Mouse (Mus musculus): ENCODE measurements around the gene Bcam.
"Not testable (repeated sequence)": the region's sequence is repeated elsewhere in the genome, so short reads cannot be mapped to it uniquely, and the experiment has no call there.

Gene Bcam

DNA sequence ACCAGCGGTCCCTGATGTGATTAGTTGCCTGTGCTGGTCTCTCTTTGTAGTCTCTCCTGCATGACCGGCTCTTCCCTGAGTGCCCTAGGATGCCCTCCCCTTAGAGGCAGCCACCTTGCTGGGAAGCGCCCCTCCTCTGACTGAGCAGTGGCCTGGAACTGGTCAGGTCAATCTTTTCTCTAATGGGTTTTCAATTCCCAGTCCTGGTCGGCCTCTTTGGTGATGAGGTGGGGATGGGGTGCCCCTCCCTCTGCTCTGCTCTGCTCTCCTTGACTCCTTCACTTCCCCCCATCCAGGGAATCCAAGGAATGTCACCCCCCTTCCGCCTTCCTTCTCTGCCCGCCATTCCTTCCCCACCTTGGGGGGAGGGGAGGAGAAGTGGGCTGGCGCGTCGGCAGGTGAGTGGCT, at the start of gene Bcam:
Bcam (minus strand) TSS at position 33 of the 408 bp plus-strand sequence.
- no peak for DNase-seq (ENCODE audit: low read depth)

DNA sequence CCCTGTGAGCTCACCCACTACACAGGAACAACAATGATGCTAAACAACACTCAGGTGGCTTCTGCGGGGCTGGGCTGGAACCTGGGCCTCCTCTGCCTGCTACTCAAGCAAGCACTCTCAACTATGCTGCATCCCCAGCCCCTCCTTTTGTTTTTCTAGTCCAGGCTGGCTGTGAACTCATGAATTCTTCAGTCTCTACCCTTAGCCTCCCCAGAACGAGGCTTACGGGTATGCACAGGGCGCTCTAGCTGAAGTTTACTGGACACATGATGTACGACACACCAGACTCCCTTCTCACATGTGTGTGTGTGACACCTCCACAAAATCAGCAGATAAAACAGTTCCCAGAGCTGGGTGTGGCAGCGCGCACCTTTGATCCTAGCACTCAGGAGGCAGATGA, 48.1 kb upstream of the Bcam start:
- no peak for DNase-seq (ENCODE audit: low read depth)

DNA sequence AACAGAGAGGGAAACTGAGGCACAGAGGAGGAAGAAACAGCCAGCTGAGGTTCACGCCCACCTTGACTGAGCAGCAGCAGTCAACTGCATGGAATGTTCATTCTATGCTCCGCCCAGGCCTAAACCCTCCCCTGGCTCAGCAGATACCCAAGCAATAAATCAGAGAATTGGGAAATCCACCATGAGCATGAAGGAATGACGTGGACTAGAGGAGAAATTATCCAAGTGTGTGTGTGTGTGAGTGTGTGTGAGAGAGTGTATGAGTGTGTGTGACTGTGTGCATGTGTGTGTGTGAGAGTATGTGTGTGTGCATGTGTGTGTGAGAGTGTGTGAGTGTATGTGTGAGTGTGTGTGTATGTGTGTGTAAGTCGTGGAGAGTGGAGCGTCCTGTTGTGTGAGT, 47.6 kb upstream of the Bcam start:
- DNase-seq (ENCODE audit: low read depth), result no peak

DNA sequence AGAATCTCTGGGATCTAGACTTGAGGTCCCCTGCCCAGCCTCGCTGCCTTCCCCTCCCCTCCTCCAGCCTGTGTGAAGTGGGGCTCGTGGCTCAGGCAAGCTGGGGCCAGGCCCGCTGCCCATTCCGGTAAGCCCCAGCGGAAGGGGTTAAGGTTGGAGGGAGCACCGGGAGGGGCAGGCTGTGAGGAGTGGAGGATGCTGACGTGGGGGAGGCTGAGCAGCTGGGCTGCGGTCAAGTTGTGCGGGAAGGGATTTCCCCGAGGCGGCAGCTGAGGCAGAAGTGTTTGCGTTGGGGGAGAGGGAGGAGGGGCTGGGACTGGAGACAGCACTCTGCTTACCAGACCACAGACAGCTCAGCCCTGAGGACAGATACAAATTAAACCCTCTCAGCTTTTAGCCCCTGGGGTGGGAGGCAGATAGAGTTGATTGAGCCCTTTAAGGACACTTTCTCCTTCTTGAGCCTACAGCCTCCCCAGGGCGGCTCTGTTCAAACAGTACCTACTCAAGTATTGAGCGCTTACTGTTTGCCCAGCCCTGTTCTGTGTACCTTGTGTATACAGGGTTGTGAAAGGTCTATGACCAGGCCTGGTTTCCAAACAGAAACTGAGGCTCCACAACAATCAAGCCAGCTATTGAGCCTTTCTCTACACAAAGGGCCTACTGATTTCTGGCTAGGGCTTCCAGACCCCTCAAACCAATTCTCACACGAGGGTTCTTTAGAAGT, 46.7 kb upstream of the Bcam start:
- DNase-seq (ENCODE audit: low read depth), result no peak

DNA sequence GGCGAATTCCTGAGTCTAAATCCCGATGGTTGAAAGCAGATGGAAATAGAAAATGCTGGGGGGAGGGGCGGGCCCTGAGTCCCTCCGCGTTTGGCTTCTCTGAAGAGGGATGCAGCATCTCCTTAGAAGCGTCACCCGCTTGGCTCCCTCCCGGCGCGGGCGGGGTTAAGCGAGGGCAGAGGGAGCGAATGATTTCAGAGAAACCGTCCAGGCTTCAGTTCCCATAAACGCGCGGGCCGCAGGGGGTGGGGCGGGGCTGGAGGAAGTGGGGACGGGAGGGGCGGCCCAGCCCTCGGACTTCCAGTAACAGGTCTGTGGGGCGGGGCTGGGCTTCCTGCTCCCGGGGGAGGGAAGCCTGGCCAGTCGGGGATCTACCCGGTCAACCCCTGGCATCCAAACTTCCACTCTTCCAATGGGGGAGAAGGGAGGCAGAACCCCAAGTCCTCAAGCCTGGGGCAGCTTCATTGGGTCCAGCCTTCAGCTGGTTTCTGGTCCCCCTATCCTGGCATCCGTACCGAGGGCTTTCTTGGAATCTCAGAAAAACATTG, 45.5 kb upstream of the Bcam start:
- no peak for DNase-seq (ENCODE audit: low read depth)

DNA sequence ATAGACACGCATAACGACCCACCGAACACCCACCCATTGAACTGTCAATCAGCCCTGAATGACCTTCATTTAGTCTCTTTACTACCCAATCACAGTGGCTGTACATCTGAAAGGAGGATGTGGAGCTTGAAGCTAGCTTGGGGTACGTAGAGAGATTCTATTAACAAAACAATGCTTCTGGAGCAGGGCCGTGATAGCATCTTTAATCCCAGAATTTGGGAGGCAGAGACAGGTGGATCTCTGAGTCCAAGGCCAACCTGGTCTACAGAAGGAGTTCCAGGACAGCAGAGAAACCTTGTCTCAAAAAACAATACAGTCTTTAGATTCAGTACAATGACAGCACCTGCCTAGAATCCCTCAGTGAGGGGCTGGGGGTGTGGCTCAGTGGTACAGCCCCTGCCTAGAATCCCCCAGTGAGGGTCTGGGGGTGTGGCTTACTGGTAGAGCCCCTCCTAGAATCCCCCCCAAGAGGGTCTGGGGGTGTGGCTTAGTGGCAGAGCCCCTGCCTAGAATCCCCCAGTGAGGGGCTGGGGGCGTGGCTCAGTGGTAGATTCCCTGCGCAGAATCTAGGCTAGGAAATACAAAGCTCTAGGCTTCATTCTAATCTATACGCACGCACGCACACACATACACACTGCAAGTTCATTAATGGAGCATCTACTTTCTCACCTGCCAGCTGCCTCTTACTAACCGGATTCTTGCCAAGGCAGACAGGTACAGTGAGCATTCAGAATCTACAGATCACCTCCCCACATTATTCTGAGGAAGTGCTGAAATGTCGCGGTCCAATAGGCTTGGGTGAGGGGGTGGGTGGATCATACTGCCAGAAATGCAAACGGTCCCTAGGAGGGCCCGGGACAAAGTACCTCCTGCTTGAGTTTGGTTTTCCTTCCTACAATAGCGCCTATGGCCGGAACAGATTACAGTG, 44.7 kb upstream of the Bcam start:
- no peak for DNase-seq (ENCODE audit: low read depth)

DNA sequence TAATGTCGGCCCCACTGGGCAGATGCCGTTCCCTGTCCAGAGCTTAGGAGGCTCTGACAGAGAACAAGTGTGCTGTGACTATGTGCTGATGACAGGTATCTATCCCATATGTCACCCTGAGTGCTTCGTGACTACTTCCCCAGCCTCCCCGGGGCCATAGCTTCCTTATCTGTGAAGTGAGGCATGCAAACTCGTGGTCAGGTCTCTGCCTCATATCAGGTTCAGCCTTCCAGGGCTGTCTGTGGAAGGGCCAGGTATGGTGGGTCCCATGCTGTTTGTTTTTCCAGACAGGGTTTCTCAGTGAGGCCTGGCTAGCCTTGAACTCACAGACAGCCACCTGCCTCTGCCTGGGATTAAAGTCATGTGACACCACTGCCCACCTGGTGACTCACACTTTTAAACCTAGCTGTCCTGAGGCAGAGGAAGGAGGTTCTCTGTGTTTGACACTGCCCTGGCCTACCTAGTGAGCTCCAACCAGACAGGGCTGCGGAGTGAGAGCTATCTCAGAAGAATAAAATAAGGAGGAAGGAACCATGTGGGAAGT, 42.8 kb upstream of the Bcam start:
- DNase-seq (ENCODE audit: low read depth), result no peak

DNA sequence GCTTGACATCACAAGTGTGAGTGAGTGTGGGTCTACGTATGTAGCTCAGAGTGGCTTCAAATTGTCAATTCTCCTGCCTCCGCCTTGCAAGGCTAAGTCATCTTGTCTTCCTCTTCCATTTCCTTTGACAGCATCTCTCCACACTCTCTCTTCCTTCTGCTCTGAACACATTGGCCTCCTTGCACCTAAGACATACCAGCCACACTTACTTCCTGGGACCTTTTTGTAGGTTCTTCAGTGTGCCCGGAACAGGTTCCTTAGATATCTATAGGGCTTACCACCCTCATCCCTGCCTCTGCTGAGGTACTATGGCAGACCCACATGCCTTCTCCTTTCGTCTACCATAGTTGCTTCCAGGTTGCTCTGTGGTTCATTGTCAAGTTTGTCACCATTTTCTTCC, 42.3 kb upstream of the Bcam start:
- no peak for DNase-seq (ENCODE audit: low read depth)

DNA sequence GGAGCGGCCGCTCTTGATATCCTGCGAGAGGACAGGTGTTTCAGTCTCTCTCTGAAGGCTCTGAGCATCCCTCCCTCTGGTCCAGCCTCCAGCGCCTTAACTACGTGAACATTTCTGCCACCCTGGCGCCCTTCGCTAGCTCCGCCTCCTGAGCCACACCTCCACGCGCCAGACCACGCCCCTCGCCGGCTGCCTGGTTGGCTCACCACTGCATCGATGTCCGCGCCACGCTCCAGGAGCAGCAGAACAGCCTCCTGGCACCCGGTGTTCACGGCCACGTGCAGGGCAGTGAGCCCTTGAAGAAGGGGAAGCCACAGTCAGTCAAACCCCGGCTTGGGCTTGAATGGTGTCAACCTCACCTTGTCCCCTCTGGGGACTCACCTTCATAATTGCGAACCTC, 40.3 kb upstream of the Bcam start:
- DNase-seq (ENCODE audit: low read depth), result no peak

DNA sequence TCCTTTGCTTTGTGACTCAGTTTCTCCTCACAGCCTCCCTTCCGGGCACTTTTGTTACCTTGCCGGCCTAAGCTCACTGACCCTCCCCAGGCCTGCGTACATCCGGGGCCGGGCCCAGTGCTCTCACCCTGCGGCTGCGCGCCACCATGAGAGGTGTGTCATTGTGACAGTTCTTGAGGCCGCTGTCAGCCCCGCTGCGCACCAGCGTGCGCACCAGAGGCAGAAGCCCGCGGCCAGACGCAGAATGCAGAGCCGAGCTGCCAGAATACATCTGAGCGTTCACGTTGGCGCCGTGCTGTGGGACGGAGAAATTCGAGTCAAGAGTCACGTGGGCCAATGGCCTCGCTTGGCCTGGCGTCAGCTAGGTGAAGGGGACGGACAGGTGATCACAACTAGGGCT, 38.6 kb upstream of the Bcam start:
- DNase-seq (ENCODE audit: low read depth), result no peak

DNA sequence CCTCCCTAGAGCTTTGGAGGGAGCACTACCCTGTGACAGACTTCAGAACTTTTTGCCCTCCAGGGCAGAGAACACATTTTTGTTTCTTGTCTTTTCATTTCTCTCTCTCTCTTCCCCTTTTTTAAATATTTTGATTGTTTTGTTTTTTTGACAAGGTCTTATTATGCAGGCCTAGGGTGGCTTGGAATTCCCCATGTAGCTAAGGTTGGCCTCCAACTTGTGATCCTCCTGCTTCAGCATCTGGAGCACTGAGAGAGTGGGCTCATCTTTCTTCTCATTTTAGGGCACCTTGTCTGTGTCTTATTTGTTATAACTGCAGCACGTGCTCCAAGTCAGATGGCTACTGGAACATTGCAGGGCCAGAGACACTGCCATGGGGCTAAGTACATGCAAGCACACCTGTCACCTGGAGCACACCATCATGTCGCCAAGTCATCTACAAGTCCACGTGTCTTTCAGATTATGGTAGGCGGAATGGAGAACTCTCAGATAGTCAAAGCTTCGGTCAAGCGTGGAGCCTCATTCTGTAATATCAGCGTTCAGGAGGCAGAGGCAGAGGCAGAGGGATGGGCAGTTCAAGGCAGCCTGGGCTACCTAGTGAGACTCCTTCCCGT, 35.6 kb upstream of the Bcam start:
- DNase-seq (ENCODE audit: low read depth), result no peak

DNA sequence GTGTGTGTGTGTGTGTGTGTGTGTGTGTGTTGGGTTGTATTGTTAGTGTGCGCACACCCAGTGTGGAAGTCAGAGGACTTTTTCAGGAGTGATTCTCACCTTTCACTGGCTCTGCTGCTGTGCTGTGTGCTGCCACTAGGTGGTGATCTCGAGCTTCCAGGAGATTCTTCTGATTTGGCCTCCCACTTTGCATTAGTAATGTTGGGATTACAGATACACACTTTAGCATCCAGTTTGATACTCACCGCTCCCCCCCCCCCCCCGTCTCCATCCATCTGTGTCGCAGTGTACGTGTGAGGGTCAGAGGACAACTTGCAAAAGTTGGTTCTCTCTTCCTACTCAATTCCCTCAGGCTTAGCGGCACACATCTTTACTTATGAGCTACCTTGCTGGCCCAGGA, 32.2 kb upstream of the Bcam start:
- no peak for DNase-seq (ENCODE audit: low read depth)

DNA sequence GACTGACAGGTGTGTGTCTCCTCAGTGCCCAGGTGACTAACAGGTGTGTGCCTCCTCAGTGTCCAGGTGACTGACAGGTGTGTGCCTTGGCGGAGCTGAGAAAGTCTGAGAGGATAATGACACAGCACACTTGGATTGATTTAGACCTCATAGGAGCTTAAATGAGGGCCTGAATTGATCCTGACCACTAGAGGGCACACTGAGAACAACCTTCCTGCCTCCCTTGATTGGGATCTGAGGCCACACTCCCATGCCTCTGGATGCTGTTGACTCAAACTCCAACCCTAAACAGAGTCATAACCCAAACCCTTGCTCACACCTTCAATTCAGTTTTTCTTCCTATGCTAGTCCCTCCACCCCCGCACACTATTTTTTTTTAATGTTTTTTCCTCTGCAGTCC, 29.9 kb upstream of the Bcam start:
- no peak for DNase-seq (ENCODE audit: low read depth)

DNA sequence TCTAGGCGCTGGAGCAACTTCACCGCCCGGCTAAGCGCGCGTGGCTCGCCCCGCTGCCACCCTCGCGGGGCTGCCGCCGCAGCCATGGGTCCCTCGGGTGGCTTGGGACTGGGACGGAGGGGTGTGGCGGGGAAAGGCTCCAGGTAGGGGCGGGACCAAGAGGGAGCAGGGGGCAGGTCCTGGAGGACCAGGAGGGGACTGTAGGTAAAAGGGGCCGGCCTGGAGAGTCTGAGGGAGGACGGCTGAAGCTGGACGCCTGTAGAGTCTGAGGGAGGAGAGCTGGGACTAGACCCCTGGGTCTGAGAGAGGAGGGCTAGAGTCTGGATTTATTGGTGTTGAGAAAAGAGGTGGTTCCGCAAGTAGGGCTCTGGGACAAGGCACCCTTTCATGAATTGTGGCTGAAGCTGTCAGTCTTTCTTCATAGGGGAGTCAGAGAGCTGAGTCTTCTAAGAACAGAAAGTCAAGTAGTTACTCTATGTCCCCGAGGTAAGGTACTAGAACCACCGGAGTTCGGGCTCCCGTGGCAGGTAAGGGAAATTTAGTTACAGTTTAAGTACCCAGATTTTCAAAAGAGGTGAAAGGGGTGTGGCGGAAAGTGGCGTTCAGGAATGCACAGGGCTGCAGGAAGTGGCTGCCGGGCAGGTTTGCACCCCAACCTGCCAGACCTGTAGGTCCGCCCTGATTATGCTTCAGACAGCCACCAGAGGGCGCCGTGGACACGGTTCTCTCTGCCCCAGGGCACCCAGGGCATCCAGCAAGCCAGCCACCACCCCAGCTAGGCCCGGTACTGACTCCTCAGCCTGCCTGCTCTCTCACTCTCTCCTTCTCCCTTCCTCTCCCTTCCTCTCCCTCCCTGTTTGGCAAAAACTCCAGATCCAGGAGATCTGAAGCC, 26.1 kb upstream of the Bcam start, which contains the start of gene Cblc:
Cblc (minus strand) TSS at position 113 of the 892 bp plus-strand sequence.
- DNase-seq (ENCODE audit: low read depth), result peak; percentile 60

DNA sequence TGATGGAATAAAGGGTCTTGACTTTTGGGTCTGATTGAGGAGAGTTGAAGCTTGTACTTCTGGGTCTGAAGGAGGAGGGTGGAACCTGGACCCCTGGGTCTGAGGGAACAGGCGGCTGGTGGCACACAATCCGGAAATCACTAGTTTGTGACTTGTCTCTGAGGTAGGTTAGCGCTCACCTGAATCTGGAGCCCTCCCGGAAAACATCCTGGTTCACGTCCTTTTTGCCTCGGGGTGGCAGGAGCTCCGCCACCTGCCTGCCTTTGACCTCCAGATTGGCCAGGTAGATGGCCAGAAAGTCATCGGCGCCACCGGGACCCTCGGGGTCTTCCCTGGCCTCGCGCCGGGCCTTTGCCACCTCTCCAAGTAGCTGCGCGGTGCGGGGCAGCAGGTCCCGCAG, 25.4 kb upstream of the Bcam start:
- DNase-seq (ENCODE audit: low read depth), result no peak

DNA sequence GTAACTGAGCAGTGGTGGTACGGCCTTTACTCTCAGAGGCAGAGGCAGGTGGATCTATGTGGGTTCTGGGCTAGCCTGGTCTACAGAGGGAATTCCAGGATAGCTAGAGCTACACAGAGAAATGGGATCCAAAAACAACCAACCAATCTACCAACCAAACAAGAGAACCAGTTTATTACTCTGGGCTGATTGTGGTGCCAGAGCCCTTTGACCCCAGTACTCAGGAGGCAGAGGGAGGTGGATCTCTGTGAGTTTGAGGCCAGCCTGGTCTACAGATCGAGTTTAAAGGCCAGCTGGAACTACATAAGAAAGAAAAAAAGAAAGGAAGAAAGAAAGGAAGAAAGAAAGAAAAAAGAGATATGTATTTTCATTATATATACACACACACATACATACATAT, 24.4 kb upstream of the Bcam start:
- DNase-seq (ENCODE audit: low read depth), result no peak

DNA sequence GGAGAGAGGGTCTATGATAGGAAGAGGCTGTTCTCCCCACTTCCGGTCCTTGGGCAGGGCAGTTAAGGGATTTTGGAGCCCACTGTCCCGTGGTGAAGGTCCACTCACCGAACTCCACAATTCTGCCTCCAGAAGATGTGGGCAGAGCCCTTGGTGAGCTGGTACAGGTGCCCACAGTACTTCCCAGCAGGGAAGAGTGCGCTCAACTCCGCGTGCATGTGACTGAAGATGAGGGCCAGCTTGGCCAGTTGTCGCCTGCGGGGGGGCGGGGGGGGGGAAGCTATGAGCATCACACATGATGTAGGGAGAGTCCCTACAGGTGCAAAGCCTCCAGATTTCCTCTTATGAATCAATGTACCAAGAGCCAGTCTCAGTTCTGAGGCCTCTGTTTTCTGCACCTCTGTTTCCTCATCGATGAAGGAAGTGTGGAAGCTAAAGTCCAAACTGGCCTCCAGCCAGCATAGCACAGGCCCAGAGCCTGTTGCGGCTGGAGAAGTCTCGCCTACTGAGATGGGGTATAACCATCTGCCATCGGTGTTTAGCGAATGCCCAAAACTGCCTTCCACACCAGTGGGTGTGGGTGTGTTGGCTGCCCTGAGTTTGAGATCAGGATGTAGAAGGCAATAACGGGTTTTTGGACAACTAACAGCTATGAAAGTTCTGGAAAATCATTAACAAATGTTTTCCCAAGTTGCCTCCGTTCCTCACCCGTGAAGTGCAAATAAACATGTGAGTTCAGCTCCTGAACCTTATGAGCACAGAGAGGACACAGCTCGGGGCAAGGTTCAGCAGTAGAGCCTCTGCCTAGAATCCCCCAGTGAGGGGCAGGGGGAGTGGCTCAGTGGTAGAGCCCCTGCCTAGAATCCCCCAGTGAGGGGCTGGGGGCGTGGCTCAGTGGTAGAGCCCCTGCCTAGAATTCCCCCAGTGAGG, 22.1 kb upstream of the Bcam start:
- no peak for DNase-seq (ENCODE audit: low read depth)

DNA sequence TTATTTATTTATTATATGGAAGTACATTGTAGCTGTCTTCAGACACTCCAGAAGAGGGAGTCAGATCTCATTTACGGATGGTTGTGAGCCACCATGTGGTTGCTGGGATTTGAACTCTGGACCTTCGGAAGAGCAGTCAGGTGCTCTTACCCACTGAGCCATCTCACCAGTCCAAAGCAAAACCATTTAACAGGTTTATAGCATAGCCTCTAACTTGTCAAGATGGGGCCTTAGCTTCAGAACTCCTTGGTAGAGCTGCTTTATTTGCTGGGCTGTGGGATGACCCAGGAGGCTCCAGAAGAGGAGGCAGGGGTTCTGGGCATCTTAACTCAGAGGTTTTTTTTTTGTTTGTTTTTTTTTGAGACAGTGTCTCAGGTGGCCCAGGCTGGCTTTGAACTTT, 20.7 kb upstream of the Bcam start:
- DNase-seq (ENCODE audit: low read depth), result not testable (repeated sequence)

DNA sequence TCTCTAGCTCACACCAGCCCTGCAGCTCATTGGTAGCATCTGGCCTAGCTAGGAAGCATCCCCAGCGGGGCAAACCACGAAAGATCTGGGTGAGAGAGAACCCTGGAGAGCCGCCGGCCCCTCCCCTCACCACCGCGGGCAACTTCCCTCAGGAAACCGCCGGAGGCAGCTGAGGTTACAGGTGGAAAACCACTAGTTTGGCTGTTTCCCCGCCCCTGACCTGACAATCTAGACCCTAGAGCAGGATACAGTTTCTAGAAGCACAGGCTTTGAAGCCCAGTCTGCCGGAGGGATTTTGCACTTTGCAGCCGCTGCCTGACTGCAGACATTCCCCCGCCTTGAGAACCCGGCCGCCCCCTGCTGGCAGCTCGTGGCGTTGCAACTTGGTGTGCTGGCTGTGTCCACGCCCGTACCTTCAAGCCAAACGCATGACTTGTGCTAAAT, 19.1 kb upstream of the Bcam start:
- DNase-seq (ENCODE audit: low read depth), result peak; percentile 77

DNA sequence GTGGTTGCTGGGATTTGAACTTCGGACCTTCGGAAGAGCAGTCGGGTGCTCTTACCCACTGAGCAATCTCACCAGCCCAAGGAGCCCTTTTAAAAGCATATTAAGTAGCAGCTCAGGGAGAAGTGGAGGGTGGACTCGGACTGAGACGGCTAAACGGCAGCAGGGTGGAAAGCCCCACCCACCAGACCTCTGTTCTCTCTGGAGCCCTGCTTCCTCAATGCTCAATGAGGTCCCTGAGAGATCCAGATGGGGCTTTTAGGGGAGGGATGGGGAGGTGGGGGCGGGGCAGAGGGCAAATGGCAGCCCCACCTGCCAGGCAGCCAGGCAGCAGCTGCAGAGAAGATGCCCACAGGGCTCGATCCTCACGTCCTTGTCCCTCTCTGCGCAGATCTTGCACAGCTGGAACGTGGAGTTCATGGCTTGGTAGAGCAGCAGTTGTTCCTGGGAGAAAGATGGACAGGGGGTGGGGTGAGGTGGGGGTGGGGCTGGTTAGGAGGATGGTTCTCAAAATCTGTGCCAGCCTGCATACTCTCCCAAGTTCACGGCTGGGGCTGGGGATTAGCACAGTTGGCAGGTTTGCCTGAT, 15.2 kb upstream of the Bcam start:
- DNase-seq (ENCODE audit: low read depth), result no peak

All from c-Kit-positive CD71-negative TER-119-negative erythroid progenitor cells, embryonic 14.5 days (primary cell).